Mouse (Mus musculus): ENCODE measurements at regions not wholly inside any gene's neighbourhood (a gene's known extent, or its start where the extent isn't known, plus 50 kb on each side); places are given as distances from the start of the nearest gene placed in this dataset.

GRCm38 (mm10) chr15:6080714-6081635 lies 218.6 kb upstream of the Dab2 start:
- H3K27ac ChIP-seq (ENCODE audit: low read depth) = peak overlapping the region; percentile 19; the same call in 1 of the 2 replicates
- H3K9me3 ChIP-seq (ENCODE audit: low read length) = no peaks in the 10 kb centered on the region
- no peaks in the 10 kb centered on the region for H3K36me3 ChIP-seq (replicated peaks; ENCODE audit: insufficient read depth, low read length)
- ATAC-seq (peak; percentile 67; the same call in 1 of the 2 replicates), DNase-seq (peak; percentile 67)
- no peak overlapping the region; the same call in 1 of the 2 replicates for H3K9ac ChIP-seq (replicated peaks)
- H3K4me3 ChIP-seq (ENCODE audit: low read depth, low read length) = no peak overlapping the region
- WGBS (ENCODE audit: insufficient replicate concordance) = 49% methylated on average over 8 of the region's 8 CpGs
- TF ChIP-seq CTCF (IDR thresholded peaks at IDR 0.05; ENCODE audit: low read depth) (peak; percentile 88), EP300 (IDR thresholded peaks at IDR 0.05; ENCODE audit: low read depth) (peak; percentile 39; the same call in 1 of the 2 replicates)
- no peaks in the 10 kb centered on the region for H3K27me3 ChIP-seq (ENCODE audit: insufficient read depth, low read length)
- H3K4me2 ChIP-seq (ENCODE audit: low read depth, low read length) = no peak overlapping the region
- no peaks in the 10 kb centered on the region for H3K4me1 ChIP-seq (ENCODE audit: insufficient read depth)

DNA sequence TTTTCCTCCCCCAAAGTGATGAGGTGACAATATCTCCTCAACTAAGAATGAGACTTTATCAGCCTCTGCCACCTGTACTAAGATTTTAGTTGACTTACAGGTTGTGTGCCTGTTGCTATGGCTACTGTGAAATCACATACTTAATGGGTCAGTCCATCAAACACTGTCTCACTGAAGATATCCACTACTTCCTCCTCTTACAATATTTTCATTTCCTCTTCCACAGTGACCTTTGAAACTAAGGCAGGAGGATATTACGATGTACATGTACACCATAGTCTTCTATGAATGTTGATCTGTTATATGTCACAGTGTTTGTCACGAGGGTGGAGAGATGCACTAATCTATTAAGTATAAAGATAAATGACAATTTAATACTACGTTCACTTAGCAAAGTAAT lies 212.4 kb upstream of the Dab2 start:
- H3K4me1 ChIP-seq (ENCODE audit: insufficient read depth) = no peaks in the 10 kb centered on the region
- H3K27me3 ChIP-seq (ENCODE audit: insufficient read depth, low read length) = no peaks in the 10 kb centered on the region
- no peaks in the 10 kb centered on the region for H3K36me3 ChIP-seq (replicated peaks; ENCODE audit: insufficient read depth, low read length)
- WGBS (ENCODE audit: insufficient replicate concordance) = 63% methylated on average over 3 of the region's 3 CpGs
- H3K4me3 ChIP-seq (ENCODE audit: low read depth, low read length) = no peak overlapping the region
- no peak overlapping the region for H3K9ac ChIP-seq (replicated peaks)
- ATAC-seq = no peak
- no peak for TF ChIP-seq CTCF (IDR thresholded peaks at IDR 0.05; ENCODE audit: low read depth)
- no peak for TF ChIP-seq EP300 (IDR thresholded peaks at IDR 0.05; ENCODE audit: low read depth)
- no peak overlapping the region for H3K4me2 ChIP-seq (ENCODE audit: low read depth, low read length)
- no peaks in the 10 kb centered on the region for H3K9me3 ChIP-seq (ENCODE audit: low read length)
- no peak overlapping the region for H3K27ac ChIP-seq (ENCODE audit: low read depth)
- no peak for DNase-seq

GRCm38 (mm10) chr15:6088498-6088897 lies 211.1 kb upstream of the Dab2 start:
- DNase-seq (no peak), ATAC-seq (no peak)
- no peak overlapping the region for H3K4me2 ChIP-seq (ENCODE audit: low read depth, low read length)
- H3K4me1 ChIP-seq (ENCODE audit: insufficient read depth) = no peaks in the 10 kb centered on the region
- no peak overlapping the region for H3K27ac ChIP-seq (ENCODE audit: low read depth)
- no peaks in the 10 kb centered on the region for H3K9me3 ChIP-seq (ENCODE audit: low read length)
- H3K9ac ChIP-seq (replicated peaks) = no peak overlapping the region
- no peak for TF ChIP-seq CTCF (IDR thresholded peaks at IDR 0.05; ENCODE audit: low read depth)
- TF ChIP-seq EP300 (IDR thresholded peaks at IDR 0.05; ENCODE audit: low read depth) = no peak
- H3K36me3 ChIP-seq (replicated peaks; ENCODE audit: insufficient read depth, low read length) = no peaks in the 10 kb centered on the region
- H3K27me3 ChIP-seq (ENCODE audit: insufficient read depth, low read length) = no peaks in the 10 kb centered on the region
- 80% methylated on average over 4 of the region's 4 CpGs for whole genome bisulfite sequencing (ENCODE audit: insufficient replicate concordance)
- no peak overlapping the region for H3K4me3 ChIP-seq (ENCODE audit: low read depth, low read length)

- no peaks in the 10 kb centered on the region for H3K9me3 ChIP-seq (ENCODE audit: low read length)
- H3K4me3 ChIP-seq (ENCODE audit: low read depth, low read length) = no peak overlapping the region
- no peak overlapping the region for H3K9ac ChIP-seq (replicated peaks)
- no peaks in the 10 kb centered on the region for H3K4me1 ChIP-seq (ENCODE audit: insufficient read depth)
- no peaks in the 10 kb centered on the region for H3K36me3 ChIP-seq (replicated peaks; ENCODE audit: insufficient read depth, low read length)
- no peak overlapping the region for H3K4me2 ChIP-seq (ENCODE audit: low read depth, low read length)
- DNase-seq (no peak), ATAC-seq (no peak)
- H3K27me3 ChIP-seq (ENCODE audit: insufficient read depth, low read length) = no peaks in the 10 kb centered on the region
- H3K27ac ChIP-seq (ENCODE audit: low read depth) = no peak overlapping the region
- 83% methylated on average over 3 of the region's 3 CpGs for WGBS (ENCODE audit: insufficient replicate concordance)
- TF ChIP-seq CTCF (IDR thresholded peaks at IDR 0.05; ENCODE audit: low read depth) = no peak
- no peak for TF ChIP-seq EP300 (IDR thresholded peaks at IDR 0.05; ENCODE audit: low read depth)
These were observed 169.9 kb upstream of the Dab2 start for GRCm38 (mm10) chr15:6129697-6130096.

- H3K4me1 ChIP-seq (ENCODE audit: insufficient read depth) = no peaks in the 10 kb centered on the region
- H3K4me2 ChIP-seq (ENCODE audit: low read depth, low read length) = no peak overlapping the region
- TF ChIP-seq CTCF (IDR thresholded peaks at IDR 0.05; ENCODE audit: low read depth) (no peak), EP300 (IDR thresholded peaks at IDR 0.05; ENCODE audit: low read depth) (no peak)
- no peaks in the 10 kb centered on the region for H3K27me3 ChIP-seq (ENCODE audit: insufficient read depth, low read length)
- no peak overlapping the region for H3K9ac ChIP-seq (replicated peaks)
- ATAC-seq (no peak), DNase-seq (no peak)
- no peak overlapping the region for H3K27ac ChIP-seq (ENCODE audit: low read depth)
- no peak overlapping the region for H3K4me3 ChIP-seq (ENCODE audit: low read depth, low read length)
- 0 out of 2 replicates have a peak, but pooled peaks cover 2% of the 10 kb centered on the region for H3K9me3 ChIP-seq (ENCODE audit: low read length)
- H3K36me3 ChIP-seq (replicated peaks; ENCODE audit: insufficient read depth, low read length) = no peaks in the 10 kb centered on the region
These were observed 167.4 kb upstream of the Dab2 start for GRCm38 (mm10) chr15:6132216-6132615.

GRCm38 (mm10) chr15:6145071-6145470 lies 154.5 kb upstream of the Dab2 start:
- Histone ChIP-seq H3K9ac (replicated peaks) (no peak overlapping the region), H3K4me3 (ENCODE audit: low read depth, low read length) (no peak overlapping the region), H3K27me3 (ENCODE audit: insufficient read depth, low read length) (no peaks in the 10 kb centered on the region), H3K9me3 (ENCODE audit: low read length) (no peaks in the 10 kb centered on the region), H3K4me2 (ENCODE audit: low read depth, low read length) (no peak overlapping the region), H3K4me1 (ENCODE audit: insufficient read depth) (no peaks in the 10 kb centered on the region), H3K36me3 (replicated peaks; ENCODE audit: insufficient read depth, low read length) (no peaks in the 10 kb centered on the region), H3K27ac (ENCODE audit: low read depth) (no peak overlapping the region)
- ATAC-seq = no peak
- TF ChIP-seq CTCF (IDR thresholded peaks at IDR 0.05; ENCODE audit: low read depth) (no peak), EP300 (IDR thresholded peaks at IDR 0.05; ENCODE audit: low read depth) (no peak)
- 56% methylated on average over 2 of the region's 2 CpGs for WGBS (ENCODE audit: insufficient replicate concordance)
- DNase-seq = no peak

Measured in liver, postnatal 0 days (tissue).